Mouse (Mus musculus) left cerebral cortex, postnatal 36 days (tissue): ENCODE results near the gene Abcb11. TPM values are rescaled to one million over a fixed set of nuclear protein-coding genes. Genes with fewer than 3 reads are reported as not detected.
A peak's percentile ranks its signal among the peaks of the same experiment; 100 is the strongest.
"Not testable (repeated sequence)": the region's sequence is repeated elsewhere in the genome, so short reads cannot be mapped to it uniquely, and the experiment has no call there.

Experiments
- DNase-seq, 2 experiments: peaks; one replicate each; pipeline ENCODE4 v3.0.0; 2021 to 2022; ENCODE audit warnings: low spot score in 2 of 2, mixed read lengths in 1 of 2
- intact Hi-C: fragments of 180-260 bp; cut with DNase I; formaldehyde crosslinking; loops from one replicate; pipeline ENCODE4 v1.15.1; 2025
- total RNA-seq, 2 experiments: library from RNA; stranded (reverse); gene quantifications; 2 replicates each; pipeline ENCODE4 v1.2.3; 2021

Gene Abcb11
- not detected for total RNA-seq

GRCm38 (mm10) chr2:69342496-69343221 lies at the start of gene Abcb11:
TSS of gene Abcb11 (minus strand) at chr2:69342616.
- DNase-seq = no peak
- intact Hi-C loops = no loop called here

GRCm38 (mm10) chr2:69386118-69386871 lies 43.9 kb upstream of the Abcb11 start:
- intact Hi-C loops = no loop called here
- DNase-seq = no peak

GRCm38 (mm10) chr2:69382838-69383237 lies 40.4 kb upstream of the Abcb11 start:
- intact Hi-C loops = no loop called here
- no peak for DNase-seq

- intact Hi-C loops = no loop called here
- no peak for DNase-seq
Observed at GRCm38 (mm10) chr2:69381740-69382139, 39.3 kb upstream of the Abcb11 start.

- intact Hi-C loops = no loop called here
- peak in 1 of 2 experiments; percentile 9 for DNase-seq
Observed at GRCm38 (mm10) chr2:69380281-69380680, 37.9 kb upstream of the Abcb11 start, which contains the start of gene Dhrs9. TSS of gene Dhrs9 (plus strand) at chr2:69380445.

GRCm38 (mm10) chr2:69379801-69380200 lies 37.4 kb upstream of the Abcb11 start:
- no peak for DNase-seq

GRCm38 (mm10) chr2:69376780-69377179 lies 34.4 kb upstream of the Abcb11 start:
- DNase-seq = no peak
- intact Hi-C loops = no loop called here

More at GRCm38 (mm10) chr2:69379801-69380200, 37.4 kb upstream of the Abcb11 start:
- intact Hi-C loops = no loop called here

GRCm38 (mm10) chr2:69365275-69365674 lies 22.9 kb upstream of the Abcb11 start:
- no peak for DNase-seq
- intact Hi-C loops = no loop called here

GRCm38 (mm10) chr2:69364831-69365230 lies 22.4 kb upstream of the Abcb11 start:
- intact Hi-C loops = no loop called here
- DNase-seq = no peak

GRCm38 (mm10) chr2:69355402-69355801 lies 13.0 kb upstream of the Abcb11 start:
- intact Hi-C loops, DNase-seq: not testable (repeated sequence)

GRCm38 (mm10) chr2:69341506-69341905 lies 910 bp downstream of the Abcb11 start:
- intact Hi-C loops = no loop called here

GRCm38 (mm10) chr2:69331523-69331922 lies 10.9 kb downstream of the Abcb11 start:
- intact Hi-C loops = not testable (repeated sequence)

More at GRCm38 (mm10) chr2:69341506-69341905, 910 bp downstream of the Abcb11 start:
- no peak for DNase-seq

GRCm38 (mm10) chr2:69328509-69329163 lies 13.8 kb downstream of the Abcb11 start:
- DNase-seq = no peak
- intact Hi-C loops = no loop called here

More at GRCm38 (mm10) chr2:69331523-69331922, 10.9 kb downstream of the Abcb11 start:
- DNase-seq = not testable (repeated sequence)

- intact Hi-C loops = no loop called here
Observed at GRCm38 (mm10) chr2:69324881-69325660, 17.3 kb downstream of the Abcb11 start.

GRCm38 (mm10) chr2:69323018-69323417 lies 19.4 kb downstream of the Abcb11 start:
- intact Hi-C loops = no loop called here
- no peak for DNase-seq

More at GRCm38 (mm10) chr2:69324881-69325660, 17.3 kb downstream of the Abcb11 start:
- no peak for DNase-seq

GRCm38 (mm10) chr2:69321457-69321856 lies 21.0 kb downstream of the Abcb11 start:
- intact Hi-C loops = no loop called here
- no peak for DNase-seq

GRCm38 (mm10) chr2:69311337-69311736 lies 31.1 kb downstream of the Abcb11 start:
- DNase-seq = no peak
- intact Hi-C loops = no loop called here

- intact Hi-C loops = no loop called here
- DNase-seq = no peak
Observed at GRCm38 (mm10) chr2:69308136-69308535, 34.3 kb downstream of the Abcb11 start.

GRCm38 (mm10) chr2:69300568-69300967 lies 41.8 kb downstream of the Abcb11 start:
- DNase-seq, intact Hi-C loops: not testable (repeated sequence)
